Mouse (Mus musculus) common myeloid progenitor, adult 5-6 weeks (primary cell): ENCODE data around the gene Sars2. TPM values are rescaled to one million over a fixed set of nuclear protein-coding genes. Genes with fewer than 3 reads are reported as not detected.

Experiments
- ATAC-seq: replicated peaks from 2 replicates; pipeline ENCODE4 v1.8.0; 2016; ENCODE audit warnings: low read depth, mild to moderate bottlenecking, moderate TSS enrichment, inconsistent platforms; ENCODE audit not compliant: poor library complexity, severe bottlenecking
- total RNA-seq: library from RNA; stranded (forward); fragments of 200-1000, 187-1606 nt; gene quantifications from 2 replicates; pipeline ENCODE4 v1.2.3, GENCODE M21; 2017

The Sars2 gene
- total RNA-seq, 1 experiment from 2014 or later: 14.2 TPM

DNA sequence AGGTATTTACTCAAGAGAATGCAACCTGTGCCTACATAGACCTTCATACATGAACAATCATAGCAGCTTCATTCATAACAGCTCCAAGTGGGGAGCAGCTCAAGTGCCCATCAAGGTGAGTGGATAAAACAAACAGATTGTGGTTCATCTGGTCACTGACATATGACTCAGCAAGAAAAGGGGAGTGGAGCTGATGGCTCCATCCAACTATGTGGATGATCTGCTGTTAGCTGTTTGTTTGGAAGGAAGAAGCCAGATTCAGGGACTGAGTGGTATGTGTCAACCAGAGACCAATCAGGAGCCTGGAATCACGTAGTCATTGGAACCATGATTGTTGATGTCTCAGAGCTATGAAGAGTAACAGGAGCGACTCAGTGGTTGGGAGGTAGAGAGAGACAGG, 17.2 kb upstream of the Sars2 start:
- ATAC-seq: no peak

DNA sequence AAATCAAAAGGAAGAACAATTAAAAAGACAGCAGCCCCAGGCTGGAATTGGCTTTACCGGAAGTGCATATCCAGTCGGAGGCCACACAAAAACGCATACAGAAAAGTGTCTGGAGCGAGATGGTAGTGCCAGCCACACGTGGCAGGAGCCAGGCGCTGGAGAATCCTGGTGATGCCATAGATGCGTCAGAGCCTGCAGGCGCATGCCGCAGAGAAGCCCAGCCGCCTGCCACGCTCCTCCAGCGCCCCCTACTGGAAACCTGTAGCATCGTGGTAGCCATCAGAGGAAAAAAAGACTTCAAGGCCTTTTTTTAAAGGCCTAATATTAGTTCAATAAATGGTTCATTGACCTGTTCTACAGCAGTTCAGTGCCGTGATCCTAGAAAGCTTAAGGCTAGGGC, 15.2 kb upstream of the Sars2 start:
- ATAC-seq: peak; percentile 95

DNA sequence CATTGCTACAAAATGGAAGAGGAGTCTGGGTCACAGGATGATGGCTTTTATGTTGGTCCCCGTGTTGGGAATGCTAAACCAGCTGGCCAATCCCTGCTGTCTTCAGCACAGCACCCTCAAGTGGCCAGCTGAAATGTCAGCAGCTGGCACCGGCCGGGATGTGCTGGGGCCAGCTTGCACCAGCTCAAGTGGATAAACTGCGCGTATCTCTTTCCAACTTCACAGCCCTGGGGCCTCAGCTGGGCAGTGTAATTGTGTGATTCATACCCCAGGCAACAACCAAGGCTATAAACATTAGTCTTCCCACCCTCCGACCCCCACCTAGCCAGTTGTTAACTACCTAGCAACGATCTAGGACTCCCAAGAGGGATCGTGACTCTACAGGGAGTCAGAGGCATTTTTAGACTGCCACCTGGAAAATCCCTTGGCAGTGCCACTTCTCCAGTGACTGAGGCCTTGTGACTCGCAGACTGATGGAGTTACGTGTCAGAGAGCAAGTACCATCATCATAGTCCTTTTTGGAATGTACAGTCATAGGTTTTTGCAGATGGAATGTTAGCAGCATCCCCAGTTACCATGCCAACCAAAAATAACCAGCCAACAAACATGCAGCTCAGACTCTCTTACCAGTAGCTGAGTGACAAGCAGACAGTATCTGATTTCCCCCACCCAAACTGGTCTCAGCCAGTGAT, 14.0 kb upstream of the Sars2 start:
- no peak for ATAC-seq

DNA sequence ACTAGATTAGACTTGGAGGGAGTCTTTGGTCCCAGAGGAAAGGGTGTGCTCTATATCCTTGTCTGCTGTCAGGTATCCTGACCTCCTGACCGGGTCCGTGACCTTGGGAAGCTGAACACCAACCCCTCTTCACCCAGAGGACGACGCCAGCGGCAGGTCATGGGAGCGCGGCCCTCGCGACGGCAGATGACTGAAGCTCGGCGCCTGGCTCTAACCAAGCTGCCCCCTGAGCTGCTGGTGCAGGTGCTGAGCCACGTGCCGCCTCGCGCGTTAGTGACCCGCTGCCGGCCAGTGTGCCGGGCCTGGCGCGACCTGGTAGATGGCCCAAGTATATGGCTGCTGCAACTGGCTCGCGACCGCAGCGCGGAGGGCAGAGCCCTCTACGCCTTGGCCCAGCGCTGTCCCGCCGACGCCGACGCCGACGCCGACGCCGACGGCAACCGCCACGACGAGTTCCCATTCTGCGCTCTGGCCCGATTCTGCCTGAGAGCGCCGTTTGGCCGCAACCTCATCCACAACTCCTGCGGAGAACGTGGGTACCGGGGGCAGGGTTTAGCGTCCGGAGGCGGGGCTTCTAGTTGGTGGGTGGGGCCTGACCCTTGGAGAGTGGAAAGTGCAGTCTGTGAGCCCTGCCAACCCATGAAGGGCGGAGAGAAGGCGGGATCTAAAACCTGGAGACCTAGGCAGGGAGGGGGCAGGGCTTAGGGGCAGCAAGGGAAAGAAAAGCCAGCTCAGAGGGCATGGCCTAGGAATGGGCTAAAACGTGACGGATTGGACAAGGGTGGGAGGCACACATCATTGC, 9.2 kb upstream of the Sars2 start:
- peak; percentile 98 for ATAC-seq

DNA sequence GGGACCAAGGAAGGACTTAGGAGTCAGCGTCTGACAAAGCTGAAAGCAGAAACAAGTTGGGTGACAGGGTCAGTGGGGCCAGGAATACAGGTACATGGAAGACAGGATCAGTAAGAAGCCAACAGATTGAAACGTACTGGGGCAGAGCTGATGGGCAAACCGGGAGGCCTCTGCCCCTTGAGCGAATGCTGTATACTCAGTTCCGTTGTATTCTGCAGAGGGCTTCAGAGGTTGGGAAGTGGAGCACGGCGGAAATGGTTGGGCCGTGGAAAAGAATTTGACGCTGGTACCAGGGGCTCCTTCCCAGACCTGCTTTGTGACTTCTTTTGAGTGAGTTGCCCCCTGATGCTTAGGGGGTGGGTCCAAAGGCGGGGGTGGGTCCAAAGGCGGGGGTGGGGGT, 8.6 kb upstream of the Sars2 start:
- 0 out of 2 replicates have a peak, but pooled peaks have one; percentile 6 for ATAC-seq

DNA sequence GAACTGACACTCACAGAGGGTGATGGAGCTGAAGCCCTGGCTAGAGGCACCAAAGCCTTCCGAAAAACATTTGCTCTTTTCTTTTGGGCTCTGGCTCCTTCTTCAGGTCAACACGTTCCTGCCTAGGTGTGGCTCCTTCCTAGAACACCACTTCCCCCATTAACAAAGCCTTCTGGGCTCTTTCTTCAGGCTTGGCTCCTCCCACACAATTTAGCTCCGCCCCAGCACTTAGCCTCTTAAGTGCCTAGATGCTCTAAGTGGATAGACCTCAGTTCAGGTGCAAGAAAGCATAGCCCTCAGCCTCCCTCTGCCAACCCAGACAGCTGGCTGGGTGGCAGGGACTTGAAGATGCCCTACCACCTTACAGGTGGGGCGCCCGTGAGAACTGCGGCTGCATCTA, 6.1 kb upstream of the Sars2 start:
- no peak for ATAC-seq

DNA sequence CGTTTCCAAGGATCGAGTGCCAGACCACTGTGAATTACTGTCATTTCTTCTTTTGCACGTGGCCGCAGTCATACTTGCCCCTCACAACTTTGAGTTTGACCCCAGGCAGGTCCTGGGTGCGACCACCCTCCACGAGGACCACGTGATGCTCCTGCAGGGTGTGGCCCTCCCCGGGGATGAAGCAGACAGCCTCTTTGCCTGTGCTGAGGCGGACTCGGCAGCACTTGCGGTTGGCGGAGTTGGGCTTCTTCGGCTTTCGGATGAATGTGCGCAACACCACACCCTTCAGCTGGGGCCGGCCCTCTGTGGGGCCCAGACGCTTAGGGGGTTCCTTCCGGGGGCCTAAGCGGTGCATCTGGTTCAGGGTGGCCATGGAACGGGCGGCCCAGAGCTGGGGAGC, 2.0 kb upstream of the Sars2 start:
- ATAC-seq: no peak

DNA sequence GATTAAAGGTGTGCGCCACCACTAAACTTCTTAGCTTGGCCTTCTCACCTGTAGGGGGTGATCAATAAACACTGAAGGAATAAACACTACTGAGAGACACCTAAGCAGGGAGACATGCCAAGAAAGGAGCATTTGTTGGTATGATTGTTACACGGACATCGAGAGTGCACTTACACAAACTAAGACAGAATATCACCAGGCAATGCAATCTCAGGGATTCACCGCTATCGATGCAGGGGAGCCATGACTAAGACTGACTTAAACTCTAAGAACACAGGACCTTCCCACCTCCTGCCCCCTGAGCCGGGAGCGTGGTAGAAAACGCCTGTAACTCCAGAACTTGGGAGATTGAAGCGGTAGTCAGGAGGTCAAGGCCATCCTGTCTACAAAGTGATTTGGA, 843 bp upstream of the Sars2 start:
- ATAC-seq: no peak

DNA sequence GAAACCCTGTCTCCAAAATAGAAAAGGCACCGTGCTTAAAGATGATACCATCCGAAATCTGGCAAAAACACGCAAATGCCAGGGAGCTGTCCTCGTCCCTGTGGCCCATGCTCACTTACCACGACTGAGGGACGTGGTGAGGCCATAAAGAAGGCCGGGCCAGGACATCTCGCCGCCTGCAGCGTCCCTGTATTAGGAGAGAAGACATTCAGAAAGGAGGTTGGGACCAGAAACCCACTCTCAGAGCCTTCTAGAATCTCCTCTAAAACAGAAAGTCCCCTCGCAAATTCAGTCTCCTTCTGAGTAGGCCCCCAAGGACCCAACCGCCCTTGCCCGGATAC, 454 bp upstream of the Sars2 start:
- no peak for ATAC-seq

DNA sequence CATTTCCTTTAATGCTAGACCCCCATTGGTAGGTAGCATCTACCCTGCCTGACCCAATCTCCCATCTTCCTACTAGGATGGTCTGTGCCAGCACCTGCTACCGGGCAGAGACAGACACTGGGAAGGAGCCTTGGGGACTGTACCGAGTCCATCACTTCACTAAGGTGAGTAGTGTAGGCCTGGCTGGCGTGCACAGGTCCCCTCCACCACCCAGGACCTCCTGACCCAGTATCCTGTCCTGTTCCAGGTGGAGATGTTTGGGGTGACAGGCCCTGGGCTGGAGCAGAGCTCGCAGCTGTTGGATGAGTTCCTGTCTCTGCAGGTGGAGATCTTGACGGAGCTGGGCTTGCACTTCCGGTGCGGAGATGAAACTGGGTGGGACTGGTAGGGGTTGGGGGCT, 8.1 kb downstream of the Sars2 start:
- ATAC-seq: no peak

DNA sequence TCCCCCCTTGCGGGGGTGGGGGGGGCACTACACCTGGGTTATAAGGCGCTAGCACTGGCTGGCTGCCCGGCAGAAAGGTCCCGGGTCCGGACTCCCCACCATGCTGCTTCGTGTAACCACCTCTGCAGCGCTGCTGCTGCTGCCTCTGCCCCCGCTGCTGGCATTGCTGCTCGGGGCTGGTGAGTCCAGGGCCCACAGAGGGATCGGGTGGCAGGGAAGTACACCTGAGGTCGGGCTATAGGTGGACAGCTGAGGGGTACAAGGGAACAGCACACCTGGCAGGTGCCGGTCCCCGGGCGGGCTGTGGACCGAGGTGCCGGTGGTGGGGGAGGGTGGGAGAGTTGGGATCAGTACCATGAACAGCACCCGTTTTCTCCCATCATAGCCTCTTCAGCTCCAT, 14.3 kb downstream of the Sars2 start, which contains the start of gene Ccer2:
Ccer2 (plus strand) TSS at position 96 of the 400 bp plus-strand sequence.
- ATAC-seq: peak; percentile 24; the same call in 1 of the 2 replicates

DNA sequence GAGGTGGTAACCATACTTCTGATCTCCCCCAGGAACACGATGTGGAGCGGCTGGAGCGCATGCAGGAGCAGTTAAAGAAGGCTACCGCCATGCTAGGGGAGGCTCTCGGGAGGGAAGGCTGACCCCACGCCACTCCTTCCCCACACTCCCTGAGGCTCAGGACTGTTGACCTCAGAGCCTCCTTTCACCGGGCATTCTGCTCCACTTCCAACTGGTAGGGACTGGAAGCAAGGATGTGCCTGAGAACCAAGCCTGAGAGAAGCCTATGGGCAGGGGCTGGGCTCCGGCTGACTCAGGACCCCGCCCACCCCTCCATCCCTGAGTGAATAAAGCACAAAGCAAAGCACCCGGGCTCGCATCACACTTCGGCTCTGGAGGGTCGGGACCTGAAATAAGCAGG, 16.8 kb downstream of the Sars2 start:
- no peak for ATAC-seq

DNA sequence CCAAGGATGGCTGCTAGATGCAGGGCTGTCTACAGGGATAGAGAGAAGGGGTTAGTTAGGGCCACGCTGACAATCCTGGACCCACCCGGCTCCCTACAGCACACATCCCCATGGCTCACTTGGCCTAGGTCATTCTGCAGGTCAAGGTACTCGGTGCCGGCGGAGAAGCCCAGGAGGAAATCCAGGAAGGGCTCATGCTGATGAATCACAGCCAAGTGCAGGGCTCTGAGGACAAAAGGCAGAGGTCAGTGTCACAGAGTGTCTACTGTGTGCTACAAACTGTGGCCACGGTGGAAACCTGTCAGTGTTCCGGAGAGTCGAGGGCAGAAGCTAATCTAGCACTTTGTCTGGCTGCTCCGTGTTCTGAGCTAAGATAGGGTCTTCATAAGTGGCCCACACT, 20.1 kb downstream of the Sars2 start:
- ATAC-seq: no peak

DNA sequence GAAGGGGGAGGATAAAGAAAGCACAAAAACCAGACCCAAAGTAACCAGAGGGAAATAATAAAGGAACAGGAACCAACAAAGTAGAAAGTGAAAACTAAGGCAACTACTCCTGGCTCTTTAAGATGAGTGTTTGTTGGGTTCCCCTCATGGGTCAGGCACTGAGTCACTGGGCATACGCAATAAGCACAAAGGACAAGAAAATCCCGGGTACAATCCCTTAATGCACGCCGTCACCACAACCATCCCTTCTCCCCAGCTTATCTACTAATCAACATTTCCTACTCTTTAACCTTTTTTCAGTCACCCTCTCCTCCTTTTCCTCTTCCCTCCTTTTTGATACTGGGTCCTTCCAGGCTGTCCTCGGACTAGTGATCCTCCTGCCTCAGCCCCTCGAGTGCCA, 23.4 kb downstream of the Sars2 start:
- no peak for ATAC-seq

DNA sequence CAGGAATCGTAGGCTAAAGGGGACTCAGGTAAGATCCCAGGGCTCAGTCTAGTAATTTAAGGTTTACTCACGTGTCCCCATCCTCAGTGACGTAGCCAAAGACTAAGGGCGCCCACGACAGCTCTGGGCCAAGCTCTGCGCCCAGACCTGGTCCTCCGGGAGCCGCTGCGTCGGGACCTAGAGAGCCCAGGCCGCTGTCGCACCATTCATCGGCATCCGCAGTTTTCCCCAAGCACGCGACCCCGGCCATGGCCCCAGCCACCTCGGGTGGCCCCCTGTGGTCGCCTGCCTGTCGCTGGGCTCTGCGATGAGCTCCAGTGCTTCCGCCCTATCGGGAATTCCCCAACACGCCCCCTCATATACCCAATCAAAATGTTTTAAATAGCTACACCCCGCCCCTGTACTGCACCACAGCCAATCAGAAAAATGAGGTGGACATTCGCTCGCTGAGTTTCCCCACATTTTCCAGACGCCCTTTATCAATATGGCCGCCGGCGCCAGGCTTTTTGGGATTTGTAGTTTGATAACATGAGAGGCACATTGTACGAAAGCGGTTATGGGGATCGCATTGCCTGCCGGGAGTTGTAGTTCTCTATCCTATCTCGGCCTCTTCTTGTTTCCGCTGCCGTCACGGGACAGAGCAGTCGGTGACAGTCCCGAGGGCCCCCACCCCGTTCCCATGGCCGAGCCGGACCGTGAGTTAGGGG, 24.5 kb downstream of the Sars2 start, which contains the start of gene Sirt2:
Sirt2 (plus strand) TSS at position 563 of the 707 bp plus-strand sequence.
- peak; percentile 92 for ATAC-seq

DNA sequence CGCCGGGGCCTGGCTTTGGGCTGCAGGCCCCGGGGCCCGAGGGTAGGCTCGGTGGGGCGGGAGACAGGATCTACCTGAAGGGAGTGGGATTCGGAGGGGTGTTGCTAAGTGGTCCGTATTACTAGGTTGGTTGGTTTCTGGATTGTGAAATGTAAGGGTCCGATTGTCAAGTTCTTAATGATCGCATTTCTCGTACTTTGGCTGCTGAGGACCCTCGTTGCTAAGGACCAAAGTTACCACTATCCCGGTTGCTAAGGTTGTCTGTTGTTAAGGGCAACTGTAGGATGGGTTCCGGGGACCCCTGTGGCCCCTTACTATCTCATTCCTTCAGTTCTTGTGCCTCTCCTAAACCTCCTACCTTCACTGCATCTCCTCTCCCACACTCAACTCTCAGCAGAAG, 25.1 kb downstream of the Sars2 start:
- ATAC-seq: no peak

DNA sequence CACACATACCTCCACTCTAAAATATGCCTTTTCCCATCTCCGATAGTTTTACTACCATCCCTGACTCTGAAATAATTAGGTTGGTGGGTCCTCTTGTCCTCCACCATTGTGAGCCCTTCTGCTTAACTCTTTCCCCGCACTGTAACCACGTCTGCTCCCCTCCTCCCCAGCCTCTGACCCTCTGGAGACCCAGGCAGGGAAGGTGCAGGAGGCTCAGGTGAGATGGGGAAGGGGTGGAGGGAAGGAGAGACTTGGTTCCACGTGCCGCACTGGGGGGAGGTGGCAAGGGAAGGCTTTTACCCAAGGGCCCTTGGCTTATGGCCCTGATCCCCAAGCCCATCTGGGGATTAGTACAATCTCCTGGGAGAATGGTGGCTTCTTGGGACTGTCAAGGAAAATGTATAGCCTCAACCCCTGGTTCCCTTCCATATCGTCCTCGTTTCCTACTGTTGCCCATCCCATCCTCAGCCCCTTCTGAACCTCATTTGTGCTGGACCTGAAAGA, 25.7 kb downstream of the Sars2 start, which contains the start of gene Nfkbib:
Nfkbib (minus strand) TSS at position 51 of the 504 bp plus-strand sequence.
- no peak for ATAC-seq

DNA sequence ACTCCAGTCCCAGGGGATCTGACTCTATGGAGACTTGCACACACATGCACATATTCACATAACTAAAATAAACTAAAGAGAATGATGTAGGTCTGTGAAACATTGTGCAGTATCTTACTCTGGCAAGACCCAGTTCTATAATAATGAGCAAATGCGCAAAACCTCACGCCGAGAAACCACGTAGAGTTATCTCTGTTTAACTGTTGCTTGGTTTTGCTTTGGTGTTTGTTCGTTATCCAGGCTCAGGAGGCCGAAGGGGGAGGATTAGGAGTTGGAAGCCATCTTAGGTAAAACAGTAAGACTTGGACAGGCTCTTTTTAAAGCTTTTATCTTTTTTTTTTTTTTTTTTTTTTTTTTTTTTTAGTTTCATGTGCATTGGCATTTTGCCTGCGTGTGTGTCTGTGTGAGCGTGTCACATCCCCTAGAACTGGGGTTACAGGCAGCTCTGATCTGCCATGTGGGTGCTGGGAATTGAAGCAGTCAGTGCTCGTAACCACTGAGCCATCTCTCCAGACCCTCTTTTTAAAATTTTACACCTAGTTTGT, 27.7 kb downstream of the Sars2 start:
- ATAC-seq: no peak

DNA sequence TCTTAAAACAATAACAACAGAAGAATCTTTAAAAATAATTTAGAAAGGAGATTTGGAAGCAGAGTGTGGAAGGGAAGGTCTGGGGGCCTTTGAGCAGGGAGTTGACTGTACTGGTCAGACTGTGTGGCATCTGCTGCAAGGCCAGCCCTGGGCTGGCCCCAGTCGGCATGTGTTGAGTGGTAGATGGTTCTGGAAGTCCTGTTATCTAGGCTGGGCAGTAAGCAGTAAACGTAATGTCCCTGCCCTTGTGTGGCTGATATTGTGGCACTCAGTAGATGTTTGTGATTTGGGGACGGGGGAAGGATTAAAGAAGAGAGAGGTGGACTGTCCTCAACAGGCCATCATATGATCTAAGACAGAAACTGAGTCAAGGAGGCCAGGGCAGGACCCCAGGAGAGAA, 28.5 kb downstream of the Sars2 start:
- ATAC-seq: no peak

DNA sequence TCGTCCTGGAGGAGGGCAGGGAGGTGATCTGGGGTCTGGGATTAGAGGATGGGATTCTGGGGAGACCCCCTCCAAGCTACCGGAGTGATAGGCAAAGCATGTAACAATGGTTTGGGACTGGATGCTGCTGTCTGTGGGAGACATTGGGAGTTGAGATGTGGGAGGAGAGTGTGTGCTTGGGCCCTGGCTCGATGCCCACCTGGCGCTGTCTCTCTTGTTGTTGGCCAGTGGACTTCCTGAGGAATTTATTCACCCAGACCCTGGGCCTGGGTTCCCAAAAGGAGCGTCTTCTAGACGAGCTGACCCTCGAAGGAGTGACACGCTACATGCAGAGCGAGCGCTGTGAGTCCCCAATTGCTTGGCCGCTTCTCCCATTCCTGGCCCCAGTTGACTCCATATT, 30.1 kb downstream of the Sars2 start:
- no peak for ATAC-seq
